ENCODE assay signal across 8 mouse cellular contexts in genomic region chr8:110071600-110071999, GRCm38 (mm10). TPM values are rescaled to one million over a fixed set of nuclear protein-coding genes. Genes with fewer than 3 reads are reported as not detected.
DNase-seq lines count a peak whose midpoint lies in the region; ATAC-seq and TF ChIP-seq lines count a peak whose summit lies in the region.

No protein-coding gene starts in this region.

- no peaks in the 10 kb centered on the region for H3K36me3 ChIP-seq in kidney, adult 2 months (ENCODE audit: control insufficient read depth, insufficient read depth, low read length)
- H3K36me3 ChIP-seq in kidney, embryonic 15.5 days, result no peaks in the 10 kb centered on the region

- intact Hi-C loops in gastrocnemius, postnatal 36 days (cut with DNase I), result loop anchor here (2.0 to 5.0 kb wide), 2 partner anchors 64 to 97 kb away; no protein-coding TSS in a partner anchor

- no peaks in the 10 kb centered on the region for H3K9me3 ChIP-seq in kidney, embryonic 15.5 days (replicated peaks)

- no peaks in the 10 kb centered on the region for H3K27me3 ChIP-seq in kidney, adult 2 months (replicated peaks; ENCODE audit: control insufficient read depth, insufficient read depth, low read length)
- peaks cover 4% of the 10 kb centered on the region; the same call in 1 of the 2 replicates for H3K27me3 ChIP-seq in kidney, embryonic 15.5 days

- H3K4me2 ChIP-seq in kidney, embryonic 15.5 days, result no peak overlapping the region

- ATAC-seq in kidney, embryonic 15.5 days (replicated peaks; ENCODE audit: low FRiP score), result no peak
- ATAC-seq in megakaryocyte progenitor cell, adult 5-6 weeks (replicated peaks; ENCODE audit: poor library complexity), result peak; percentile 92

- no peak overlapping the region for H3K27ac ChIP-seq in kidney, adult 2 months (ENCODE audit: insufficient read depth, low read depth, low read length)
- H3K27ac ChIP-seq in kidney, embryonic 15.5 days, result no peak overlapping the region

- no peak overlapping the region for H3K4me3 ChIP-seq in kidney, adult 2 months (ENCODE audit: insufficient read depth, low read depth, low read length)
- no peak overlapping the region for H3K4me3 ChIP-seq in kidney, embryonic 15.5 days (replicated peaks)

- peak; percentile 97 for TF ChIP-seq CTCF in kidney, adult 2 months (conservative IDR thresholded peaks at IDR 0.05; ENCODE audit: insufficient read depth, insufficient read length, low read depth, low read length)

- peak; percentile 56 for DNase-seq in kidney, adult 2 months
- peak; percentile 79 for DNase-seq in ZHBTc4 (ENCODE audit: low read depth, low spot score)
- peak; percentile 65 to 66 for DNase-seq in cerebellum, postnatal 36 days
- peak; percentile 25 to 53 for DNase-seq in gastrocnemius, postnatal 36 days
- peak; percentile 29 to 61 for DNase-seq in layer of hippocampus, postnatal 14 days (ENCODE audit: low spot score in 2 of 2)
- DNase-seq in testis, postnatal 14 days (ENCODE audit: low spot score), result peak; percentile 21

- H3K9ac ChIP-seq in kidney, embryonic 15.5 days, result no peak overlapping the region

- 16% methylated on average over 9 of the region's 9 CpGs for WGBS in kidney, adult 2 months
- 16% methylated on average over 9 of the region's 9 CpGs for WGBS in kidney, embryonic 15.5 days

- TF ChIP-seq POLR2A in kidney, adult 2 months (IDR thresholded peaks at IDR 0.05; ENCODE audit: low read depth, low read length), result no peak

- H3K4me1 ChIP-seq in kidney, adult 2 months (ENCODE audit: control insufficient read depth, insufficient read depth, low read length), result no peaks in the 10 kb centered on the region
- H3K4me1 ChIP-seq in kidney, embryonic 15.5 days, result no peaks in the 10 kb centered on the region

RNA-seq across cellular contexts. Expression of gene Zfp612, which starts 7.9 kb away (rescaled TPM):
- 2.2 and 2.3 TPM in 2 replicates for polyA plus RNA-seq in kidney, adult 2 months (2012; rRNA removed)
- 7.5 and 8.1 TPM in 2 replicates for polyA plus RNA-seq in kidney, embryonic 15.5 days (2015; fragmentation: Nextera tagmentation; extraction: Ambion mirVana)
- total RNA-seq in gastrocnemius, postnatal 36 days (2021), result 1 to 10 TPM; 5.7 to 8.6 TPM
- total RNA-seq in layer of hippocampus, postnatal 14 days (2021), result 10 to 100 TPM; 22.4 to 24.6 TPM
- total RNA-seq in megakaryocyte progenitor cell, adult 5-6 weeks (2015), result 0.05 TPM in 1 of 2 replicates, not detected in the other
- total RNA-seq in megakaryocyte progenitor cell, adult 5-6 weeks (2017), result not detected in 2 replicates

RNA-seq across cellular contexts. Expression of gene Gm21964, which starts 29.4 kb away (rescaled TPM):
- polyA plus RNA-seq in kidney, adult 2 months (2012; rRNA removed), result not detected in 2 replicates
- not detected in 2 replicates for polyA plus RNA-seq in kidney, embryonic 15.5 days (2015; fragmentation: Nextera tagmentation; extraction: Ambion mirVana)
- not detected for total RNA-seq in gastrocnemius, postnatal 36 days (2021)
- total RNA-seq in layer of hippocampus, postnatal 14 days (2021), result not detected
- total RNA-seq in megakaryocyte progenitor cell, adult 5-6 weeks (2015), result not detected in 2 replicates
- not detected in 2 replicates for total RNA-seq in megakaryocyte progenitor cell, adult 5-6 weeks (2017)

RNA-seq across cellular contexts. Expression of gene Gm17720, which starts 31.0 kb away (rescaled TPM):
- not detected in 2 replicates for polyA plus RNA-seq in kidney, adult 2 months (2012; rRNA removed)
- polyA plus RNA-seq in kidney, embryonic 15.5 days (2015; fragmentation: Nextera tagmentation; extraction: Ambion mirVana), result not detected in 2 replicates
- not detected for total RNA-seq in gastrocnemius, postnatal 36 days (2021)
- not detected for total RNA-seq in layer of hippocampus, postnatal 14 days (2021)
- total RNA-seq in megakaryocyte progenitor cell, adult 5-6 weeks (2015), result not detected in 2 replicates
- total RNA-seq in megakaryocyte progenitor cell, adult 5-6 weeks (2017), result not detected in 2 replicates

RNA-seq across cellular contexts. Expression of gene Chst4, which starts 32.1 kb away (rescaled TPM):
- 0.34 and 0.59 TPM in 2 replicates for polyA plus RNA-seq in kidney, adult 2 months (2012; rRNA removed)
- polyA plus RNA-seq in kidney, embryonic 15.5 days (2015; fragmentation: Nextera tagmentation; extraction: Ambion mirVana), result 0.16 and 0.30 TPM in 2 replicates
- not detected for total RNA-seq in gastrocnemius, postnatal 36 days (2021)
- total RNA-seq in layer of hippocampus, postnatal 14 days (2021), result not detected
- total RNA-seq in megakaryocyte progenitor cell, adult 5-6 weeks (2015), result not detected in 2 replicates
- not detected in 2 replicates for total RNA-seq in megakaryocyte progenitor cell, adult 5-6 weeks (2017)

Comparison
In these comparisons a context has a peak if more than half of its experiments do, and no peak if none do; other contexts are left out.
1. DNase-seq: peak in every context shown above with its lines; median percentile 79 in ZHBTc4; 66 in cerebellum, postnatal 36 days; 56 in kidney, adult 2 months; 45 in layer of hippocampus, postnatal 14 days; 39 in gastrocnemius, postnatal 36 days; 21 in testis, postnatal 14 days.
2. RNA of gene Zfp612, which starts 7.9 kb away (total RNA-seq): 22.4 to 24.6 TPM in layer of hippocampus, postnatal 14 days and 5.7 to 8.6 TPM in gastrocnemius, postnatal 36 days; 0.05 TPM in megakaryocyte progenitor cell, adult 5-6 weeks; every median in the first group is over 4 times any median in the second.